Mouse (Mus musculus) adrenal gland, adult 18-20 months (tissue): ENCODE data around the gene BC107364. TPM values are rescaled to one million over a fixed set of nuclear protein-coding genes. Genes with fewer than 3 reads are reported as not detected.
"Not testable (repeated sequence)": the region's sequence is repeated elsewhere in the genome, so short reads cannot be mapped to it uniquely, and the experiment has no call there.

Experiments
- DNase-seq, 2 experiments: peaks; one replicate each; pipeline ENCODE4 v3.0.0; 2021 to 2022; ENCODE audit warnings: low spot score in 2 of 2
- total RNA-seq, 2 experiments: library from RNA; stranded (reverse); gene quantifications; 1 replicate in 1 of 2; 2 replicates in 1 of 2; pipeline ENCODE4 v1.2.3; 2021

Gene BC107364
- total RNA-seq, 2 experiments from 2014 or later, result not detected

GRCm38 (mm10) chr3:96458008-96458407, 5.9 kb upstream of the BC107364 start:
- not testable (repeated sequence) for DNase-seq

- DNase-seq, result not testable (repeated sequence)
Measured at GRCm38 (mm10) chr3:96451181-96451737, 847 bp downstream of the BC107364 start.

GRCm38 (mm10) chr3:96450586-96450896, 1.6 kb downstream of the BC107364 start:
- not testable (repeated sequence) for DNase-seq

- DNase-seq, result not testable (repeated sequence)
Measured at GRCm38 (mm10) chr3:96449762-96450585, 2.1 kb downstream of the BC107364 start.

- no peak for DNase-seq
Measured at GRCm38 (mm10) chr3:96445436-96445835, 6.7 kb downstream of the BC107364 start.

- DNase-seq, result peak; percentile 46 to 60
Measured at GRCm38 (mm10) chr3:96440578-96440977, 11.5 kb downstream of the BC107364 start.

GRCm38 (mm10) chr3:96435557-96436091, 16.5 kb downstream of the BC107364 start:
- DNase-seq, result no peak

GRCm38 (mm10) chr3:96432207-96432606, 19.9 kb downstream of the BC107364 start:
- no peak for DNase-seq

- DNase-seq, result no peak
Measured at GRCm38 (mm10) chr3:96429819-96430132, 22.3 kb downstream of the BC107364 start.

- no peak for DNase-seq
Measured at GRCm38 (mm10) chr3:96428941-96429818, 22.9 kb downstream of the BC107364 start.

GRCm38 (mm10) chr3:96427761-96428462, 24.2 kb downstream of the BC107364 start:
- DNase-seq, result peak; percentile 40 to 55

GRCm38 (mm10) chr3:96427311-96427710, 24.8 kb downstream of the BC107364 start:
- no peak for DNase-seq

- DNase-seq, result no peak
Measured at GRCm38 (mm10) chr3:96426268-96426667, 25.8 kb downstream of the BC107364 start.

GRCm38 (mm10) chr3:96424447-96424846, 27.7 kb downstream of the BC107364 start:
- DNase-seq, result not testable (repeated sequence)

- DNase-seq, result no peak
Measured at GRCm38 (mm10) chr3:96423889-96424288, 28.2 kb downstream of the BC107364 start.

GRCm38 (mm10) chr3:96420796-96421195, 31.3 kb downstream of the BC107364 start:
- no peak for DNase-seq

- DNase-seq, result not testable (repeated sequence)
Measured at GRCm38 (mm10) chr3:96418902-96419301, 33.2 kb downstream of the BC107364 start.

GRCm38 (mm10) chr3:96417850-96418815, 34.0 kb downstream of the BC107364 start:
- DNase-seq, result no peak

- no peak for DNase-seq
Measured at GRCm38 (mm10) chr3:96416595-96416994, 35.5 kb downstream of the BC107364 start.

GRCm38 (mm10) chr3:96416056-96416455, 36.0 kb downstream of the BC107364 start:
- DNase-seq, result no peak
